In genomic region chr4:155295996-155296395, GRCm38 (mm10) we compare ENCODE assay signal across 9 mouse cellular contexts. TPM values are rescaled to one million over a fixed set of nuclear protein-coding genes. Genes with fewer than 3 reads are reported as not detected.
DNase-seq lines count a peak whose midpoint lies in the region; ATAC-seq and TF ChIP-seq lines count a peak whose summit lies in the region.
"Had no signal": no experiment of that assay in that cellular context is flagged by ENCODE, and none has a peak within 500 bp of the region (broad histone marks: within the 10 kb centered on the region; RNA-seq: fewer than 3 reads in every experiment).

No protein-coding gene starts in this region.

- WGBS in forebrain, embryonic 14.5 days: 61% methylated on average over 4 of the region's 4 CpGs
- 86% methylated on average over 4 of the region's 4 CpGs for WGBS in forebrain, embryonic 10.5 days

- TF ChIP-seq POLR2A in MEL (IDR thresholded peaks at IDR 0.05; ENCODE audit: control insufficient read depth in 1 of 2, insufficient read depth in 1 of 2, low read depth in 1 of 2, low read length in 2 of 2, poor library complexity in 1 of 2): no peak

- no peaks in the 10 kb centered on the region for H3K9me3 ChIP-seq in forebrain, embryonic 14.5 days (replicated peaks; ENCODE audit: control insufficient read depth, low read length)
- no peaks in the 10 kb centered on the region for H3K9me3 ChIP-seq in forebrain, embryonic 10.5 days
- H3K9me3 ChIP-seq in MEL (replicated peaks; ENCODE audit: insufficient read depth, low read length): no peaks in the 10 kb centered on the region

- no peaks in the 10 kb centered on the region for H3K79me2 ChIP-seq in MEL (ENCODE audit: control insufficient read depth, insufficient read depth, low read length, poor library complexity)

- no peak overlapping the region for H3K4me3 ChIP-seq in forebrain, embryonic 14.5 days (ENCODE audit: low read depth, low read length)
- no peak overlapping the region for H3K4me3 ChIP-seq in forebrain, embryonic 10.5 days
- H3K4me3 ChIP-seq in MEL (ENCODE audit: control insufficient read depth in 1 of 2, insufficient read depth in 1 of 2, low read depth in 2 of 2, low read length in 2 of 2): no peak overlapping the region

- peak overlapping the region; percentile 80 for H3K27ac ChIP-seq in forebrain, embryonic 14.5 days (ENCODE audit: low read depth, low read length)
- no peak overlapping the region for H3K27ac ChIP-seq in forebrain, embryonic 10.5 days
- no peak overlapping the region for H3K27ac ChIP-seq in MEL (ENCODE audit: control insufficient read depth, low read depth, low read length)

- H3K4me2 ChIP-seq in forebrain, embryonic 14.5 days (ENCODE audit: low read length): no peak overlapping the region

- TF ChIP-seq CTCF in MEL (IDR thresholded peaks at IDR 0.05 in 2 of 3, conservative IDR thresholded peaks at IDR 0.05 in 1 of 3; ENCODE audit: control insufficient read depth in 1 of 3, insufficient read depth in 1 of 3, low read depth in 2 of 3, low read length in 3 of 3, poor library complexity in 1 of 3, severe bottlenecking in 1 of 3): peak in 2 of 3 experiments; percentile 24 to 32; a peak in 3 of 6 replicates

- H3K27me3 ChIP-seq in forebrain, embryonic 14.5 days (replicated peaks; ENCODE audit: control insufficient read depth, insufficient read depth, low read length): no peaks in the 10 kb centered on the region
- H3K27me3 ChIP-seq in forebrain, embryonic 10.5 days (ENCODE audit: poor library complexity, severe bottlenecking): no peaks in the 10 kb centered on the region
- H3K27me3 ChIP-seq in MEL (ENCODE audit: control insufficient read depth in 1 of 2, insufficient read depth in 2 of 2, low read length in 2 of 2): no peaks in the 10 kb centered on the region

- TF ChIP-seq EP300 in MEL (IDR thresholded peaks at IDR 0.05; ENCODE audit: low read depth in 1 of 2, low read length in 2 of 2): no peak

- no peak for TF ChIP-seq RAD21 in MEL (IDR thresholded peaks at IDR 0.05; ENCODE audit: low read depth, low read length)

- DNase-seq in forebrain, embryonic 14.5 days (ENCODE audit: low spot score): peak; percentile 81
- DNase-seq in forebrain, embryonic 10.5 days (ENCODE audit: extremely low spot score, low spot score): no peak
- no peak for DNase-seq in MEL (ENCODE audit: low read depth, low spot score)
- peak; percentile 71 to 86 for DNase-seq in frontal cortex, adult 2 months (ENCODE audit: extremely low spot score in 1 of 2, low spot score in 1 of 2)
- DNase-seq in left cerebral cortex, postnatal 36 days (ENCODE audit: low spot score in 2 of 2): peak; percentile 56 to 63
- no peak for DNase-seq in adrenal gland, postnatal 4 days (ENCODE audit: low spot score in 2 of 2)
- DNase-seq in spleen, adult 18-20 months: no peak
- DNase-seq: liver, postnatal 0 days had no signal

- no peaks in the 10 kb centered on the region for H3K4me1 ChIP-seq in forebrain, embryonic 14.5 days (ENCODE audit: control insufficient read depth, insufficient read depth, low read length)
- H3K4me1 ChIP-seq in forebrain, embryonic 10.5 days: peaks cover 11% of the 10 kb centered on the region
- H3K4me1 ChIP-seq in MEL (ENCODE audit: control insufficient read depth in 1 of 2, insufficient read depth in 2 of 2, low read length in 2 of 2): no peaks in the 10 kb centered on the region

- no peak overlapping the region for H3K9ac ChIP-seq in forebrain, embryonic 14.5 days (ENCODE audit: low read length)
- H3K9ac ChIP-seq in MEL (ENCODE audit: control insufficient read depth, low read depth, low read length, poor library complexity, severe bottlenecking): no peak overlapping the region
- H3K9ac ChIP-seq: liver, postnatal 0 days had no signal

- intact Hi-C loops in left cerebral cortex, postnatal 36 days (cut with DNase I): no loop called here

- H3K36me3 ChIP-seq in forebrain, embryonic 14.5 days (ENCODE audit: control insufficient read depth, insufficient read depth, low read length): no peaks in the 10 kb centered on the region
- H3K36me3 ChIP-seq in forebrain, embryonic 10.5 days (replicated peaks): 0 out of 2 replicates have a peak, but pooled peaks cover 2% of the 10 kb centered on the region
- no peaks in the 10 kb centered on the region for H3K36me3 ChIP-seq in MEL (ENCODE audit: control insufficient read depth in 1 of 2, insufficient read depth in 2 of 2, low read length in 2 of 2)

- peak; percentile 50; the same call in 1 of the 2 replicates for ATAC-seq in forebrain, embryonic 14.5 days
- no peak for ATAC-seq in inflammation-experienced regulatory T-cells, adult 6 months
- ATAC-seq: liver, postnatal 0 days had no signal

TF ChIP-seq in MEL, 35 proteins besides CTCF, POLR2A, EP300 and RAD21:
- TF ChIP-seq RCOR1 (IDR thresholded peaks at IDR 0.05; ENCODE audit: low read depth, low read length) (no peak), MAFK (IDR thresholded peaks at IDR 0.05; ENCODE audit: borderline replicate concordance, low read depth, low read length) (no peak)

RNA-seq across cellular contexts. Expression of gene Faap20, which starts 46.4 kb away (rescaled TPM):
- polyA plus RNA-seq in forebrain, embryonic 14.5 days (2014; fragmentation: Nextera tagmentation; extraction: Ambion mirVana): 81.2 and 87.4 TPM in 2 replicates
- polyA plus RNA-seq in forebrain, embryonic 10.5 days (2016; fragmentation: Nextera tagmentation; extraction: Ambion mirVana): 108 and 110 TPM in 2 replicates
- total RNA-seq in MEL (2012; rRNA removed): 14.1 and 18.6 TPM in 2 replicates
- 10 to 100 TPM in 1 of 2 experiments, not detected in 1; 34.4 TPM for polyA plus RNA-seq in MEL (2012; ENCODE audit: insufficient read depth in 1 of 2, insufficient read length in 2 of 2, low read depth in 1 of 2, low replicate concordance in 2 of 2, missing spikeins in 1 of 2)
- 41.0 and 42.9 TPM in 2 replicates for polyA plus RNA-seq in frontal cortex, adult 2 months (2012; rRNA removed)
- total RNA-seq in left cerebral cortex, postnatal 36 days (2021): 10 to 100 TPM; 26.0 to 28.0 TPM
- total RNA-seq in adrenal gland, postnatal 4 days (2021): 10 to 100 TPM; 54.9 to 56.3 TPM
- polyA plus RNA-seq in inflammation-experienced regulatory T-cells, adult 6 months (2017; shearing (Covaris generic)): 10 to 100 TPM; 44.3 to 57.3 (median 51.6) TPM

Comparison
In these comparisons a context has a peak if more than half of its experiments do, and no peak if none do; other contexts are left out.
1. DNase-seq: peak in forebrain, embryonic 14.5 days (single experiment), frontal cortex, adult 2 months (2 of 2) and left cerebral cortex, postnatal 36 days (2 of 2); none in forebrain, embryonic 10.5 days (single experiment), MEL (single experiment), adrenal gland, postnatal 4 days (0 of 2) and spleen, adult 18-20 months (0 of 2).